In genomic region chr12:4916994-4917804, GRCm38 (mm10) we compare ENCODE assay signal across 8 mouse cellular contexts. TPM values are rescaled to one million over a fixed set of nuclear protein-coding genes. Genes with fewer than 3 reads are reported as not detected.
A peak's percentile ranks its signal among the peaks of the same experiment; 100 is the strongest.
DNase-seq lines count a peak whose midpoint lies in the region; ATAC-seq and TF ChIP-seq lines count a peak whose summit lies in the region.

Gene Atad2b, plus strand, starts transcription at chr12:4917353.

- peak within 1 kb of the TSS; percentile 55 for H3K4me3 ChIP-seq in cortical plate, adult 2 months (ENCODE audit: insufficient read depth, low read length)

- TF ChIP-seq CTCF in cortical plate, adult 2 months (IDR thresholded peaks at IDR 0.05; ENCODE audit: extremely low read depth, insufficient read depth, low read length): peak; percentile 62

- ATAC-seq in activated CD4-positive, CD25-positive, alpha-beta regulatory T cell, adult 4 months: peak; percentile 87
- ATAC-seq in megakaryocyte progenitor cell, adult 5-6 weeks (replicated peaks; ENCODE audit: poor library complexity): peak; percentile 89

- H3K4me1 ChIP-seq in cortical plate, adult 2 months (ENCODE audit: control insufficient read depth, insufficient read depth, low read length): 0 out of 2 replicates have a peak, but pooled peaks cover 1% of the 10 kb centered on the region

- DNase-seq in gastrocnemius, postnatal 10 days: peak; percentile 99
- DNase-seq in induced T-regulatory cell, adult 2 months (ENCODE audit: low read depth): peak; percentile 97
- peak; percentile 91 to 97 for DNase-seq in left cerebral cortex, adult 9 months (ENCODE audit: low spot score in 2 of 2)
- peak; percentile 96 for DNase-seq in right cerebral cortex, postnatal 14 days
- DNase-seq in urinary bladder, postnatal 36 days (ENCODE audit: low spot score in 2 of 2): peak; percentile 94 to 96

- peak within 1 kb of the TSS; percentile 96 for H3K27ac ChIP-seq in cortical plate, adult 2 months (ENCODE audit: insufficient read depth, low read length)

- peak; percentile 96 for TF ChIP-seq POLR2A in cortical plate, adult 2 months (IDR thresholded peaks at IDR 0.05; ENCODE audit: extremely low read depth, insufficient read depth, low read length)

RNA-seq across cellular contexts. Expression of gene Atad2b, which starts in this region (rescaled TPM):
- polyA plus RNA-seq in activated CD4-positive, CD25-positive, alpha-beta regulatory T cell, adult 4 months (2017; shearing (Covaris generic)): 10 to 100 TPM; 12.4 to 14.4 TPM
- 10.3 and 10.6 TPM in 2 replicates for polyA plus RNA-seq in cortical plate, adult 2 months (2012; rRNA removed)
- 10 to 100 TPM; 25.5 to 28.7 TPM for total RNA-seq in gastrocnemius, postnatal 10 days (2021)
- 54.1 and 65.0 TPM in 2 replicates for total RNA-seq in megakaryocyte progenitor cell, adult 5-6 weeks (2015)
- total RNA-seq in megakaryocyte progenitor cell, adult 5-6 weeks (2017): 33.5 and 40.0 TPM in 2 replicates

Comparison
In these comparisons a context has a peak if more than half of its experiments do, and no peak if none do; other contexts are left out.
1. Peak in every context shown above with its lines: DNase-seq, ATAC-seq, H3K4me3 ChIP-seq and H3K27ac ChIP-seq.